Mouse (Mus musculus): ENCODE measurements around the gene Arhgef7.
A peak's percentile ranks its signal among the peaks of the same experiment; 100 is the strongest.

Gene Arhgef7

GRCm38 (mm10) chr8:11727651-11728481, at the start of gene Arhgef7:
Gene Arhgef7, plus strand, starts transcription at chr8:11727721.
- DNase-seq (ENCODE audit: low spot score in 2 of 2) = no peak

- no peak for DNase-seq (ENCODE audit: low spot score in 2 of 2)
Observed at GRCm38 (mm10) chr8:11684558-11684957, 43.0 kb upstream of the Arhgef7 start.

GRCm38 (mm10) chr8:11687251-11687650, 40.3 kb upstream of the Arhgef7 start:
- no peak for DNase-seq (ENCODE audit: low spot score in 2 of 2)

- no peak for DNase-seq (ENCODE audit: low spot score in 2 of 2)
Observed at GRCm38 (mm10) chr8:11689945-11690344, 37.6 kb upstream of the Arhgef7 start.

GRCm38 (mm10) chr8:11691284-11691683, 36.2 kb upstream of the Arhgef7 start:
- no peak for DNase-seq (ENCODE audit: low spot score in 2 of 2)

- no peak for DNase-seq (ENCODE audit: low spot score in 2 of 2)
Observed at GRCm38 (mm10) chr8:11691761-11692160, 35.8 kb upstream of the Arhgef7 start.

GRCm38 (mm10) chr8:11692455-11692854, 35.1 kb upstream of the Arhgef7 start:
- no peak for DNase-seq (ENCODE audit: low spot score in 2 of 2)

GRCm38 (mm10) chr8:11693972-11694371, 33.5 kb upstream of the Arhgef7 start:
- DNase-seq (ENCODE audit: low spot score in 2 of 2) = no peak

- no peak for DNase-seq (ENCODE audit: low spot score in 2 of 2)
Observed at GRCm38 (mm10) chr8:11696176-11696575, 31.3 kb upstream of the Arhgef7 start.

- no peak for DNase-seq (ENCODE audit: low spot score in 2 of 2)
Observed at GRCm38 (mm10) chr8:11697467-11697866, 30.1 kb upstream of the Arhgef7 start.

- DNase-seq (ENCODE audit: low spot score in 2 of 2) = no peak
Observed at GRCm38 (mm10) chr8:11699442-11700001, 28.0 kb upstream of the Arhgef7 start.

- peak; percentile 31 to 79 for DNase-seq (ENCODE audit: low spot score in 2 of 2)
Observed at GRCm38 (mm10) chr8:11700060-11701032, 27.2 kb upstream of the Arhgef7 start.

GRCm38 (mm10) chr8:11701033-11701362, 26.5 kb upstream of the Arhgef7 start, which contains the start of gene 1700016D06Rik:
Gene 1700016D06Rik, minus strand, starts transcription at chr8:11701063.
- no peak for DNase-seq (ENCODE audit: low spot score in 2 of 2)

- DNase-seq (ENCODE audit: low spot score in 2 of 2) = no peak
Observed at GRCm38 (mm10) chr8:11701428-11701827, 26.1 kb upstream of the Arhgef7 start.

- DNase-seq (ENCODE audit: low spot score in 2 of 2) = no peak
Observed at GRCm38 (mm10) chr8:11703789-11704188, 23.7 kb upstream of the Arhgef7 start.

GRCm38 (mm10) chr8:11704716-11705420, 22.7 kb upstream of the Arhgef7 start:
- DNase-seq (ENCODE audit: low spot score in 2 of 2) = no peak

GRCm38 (mm10) chr8:11705818-11706217, 21.7 kb upstream of the Arhgef7 start:
- no peak for DNase-seq (ENCODE audit: low spot score in 2 of 2)

- no peak for DNase-seq (ENCODE audit: low spot score in 2 of 2)
Observed at GRCm38 (mm10) chr8:11707701-11708100, 19.8 kb upstream of the Arhgef7 start.

- DNase-seq (ENCODE audit: low spot score in 2 of 2) = no peak
Observed at GRCm38 (mm10) chr8:11708815-11709214, 18.7 kb upstream of the Arhgef7 start.

GRCm38 (mm10) chr8:11709542-11709941, 18.0 kb upstream of the Arhgef7 start:
- no peak for DNase-seq (ENCODE audit: low spot score in 2 of 2)

- DNase-seq (ENCODE audit: low spot score in 2 of 2) = no peak
Observed at GRCm38 (mm10) chr8:11710415-11710814, 17.1 kb upstream of the Arhgef7 start.

Data from thymus, postnatal 10 days (tissue).